In genomic region chr11:5684283-5684682, GRCm38 (mm10) we compare ENCODE assay signal across 26 mouse cellular contexts. TPM values are rescaled to one million over a fixed set of nuclear protein-coding genes. Genes with fewer than 3 reads are reported as not detected.
DNase-seq lines count a peak whose midpoint lies in the region; ATAC-seq lines count a peak whose summit lies in the region.
"Had no signal": no experiment of that assay in that cellular context is flagged by ENCODE, and none has a peak within 500 bp of the region (broad histone marks: within the 10 kb centered on the region; RNA-seq: fewer than 3 reads in every experiment).

No protein-coding gene starts in this region.

- H3K36me3 ChIP-seq in embryonic facial prominence, embryonic 10.5 days (replicated peaks) = no peaks in the 10 kb centered on the region
- H3K36me3 ChIP-seq: forebrain, embryonic 12.5 days; heart, embryonic 12.5 days; kidney, embryonic 15.5 days; midbrain, embryonic 12.5 days had no signal

- peaks cover 15% of the 10 kb centered on the region for H3K4me1 ChIP-seq in embryonic facial prominence, embryonic 10.5 days
- H3K4me1 ChIP-seq: forebrain, embryonic 12.5 days; heart, embryonic 12.5 days; kidney, embryonic 15.5 days; midbrain, embryonic 12.5 days had no signal

- H3K27me3 ChIP-seq in embryonic facial prominence, embryonic 10.5 days (replicated peaks; ENCODE audit: low read depth, poor library complexity, severe bottlenecking) = no peaks in the 10 kb centered on the region
- H3K27me3 ChIP-seq: forebrain, embryonic 12.5 days; heart, embryonic 12.5 days; kidney, embryonic 15.5 days; midbrain, embryonic 12.5 days had no signal

- H3K27ac ChIP-seq in embryonic facial prominence, embryonic 10.5 days (replicated peaks) = no peak overlapping the region
- H3K27ac ChIP-seq: forebrain, embryonic 12.5 days; heart, adult 2 months; hindbrain, embryonic 14.5 days; kidney, embryonic 15.5 days; left cerebral cortex, adult 2 months; midbrain, embryonic 12.5 days; stomach, postnatal 0 days had no signal

- peak; percentile 10 for DNase-seq in embryo, embryonic 11 days
- no peak for DNase-seq in embryo, embryonic 10 days (ENCODE audit: low spot score)
- peak; percentile 20 for DNase-seq in thymus, postnatal 0 days (ENCODE audit: low spot score)
- DNase-seq in thymus, postnatal 25 days = no peak
- peak; percentile 17 for DNase-seq in embryonic facial prominence, embryonic 10.5 days (ENCODE audit: low spot score)
- DNase-seq in kidney, adult 8-10 months = no peak
- DNase-seq in spleen, adult 12 weeks (ENCODE audit: low spot score) = no peak
- DNase-seq: adrenal gland, adult 8-10 months; cerebellum, adult 2 months; cerebellum, postnatal 25 days; forebrain, postnatal 0 days; heart, adult 2 months; heart, postnatal 4 days; kidney, postnatal 25 days; thymus, adult 18-20 months had no signal

- H3K4me3 ChIP-seq in embryonic facial prominence, embryonic 10.5 days = no peak overlapping the region
- H3K4me3 ChIP-seq: erythroblast, embryonic 14.5 days; forebrain, embryonic 12.5 days; heart, adult 2 months; heart, embryonic 12.5 days; kidney, embryonic 15.5 days; left cerebral cortex, adult 2 months; midbrain, embryonic 12.5 days had no signal

- no peaks in the 10 kb centered on the region for H3K9me3 ChIP-seq in embryonic facial prominence, embryonic 10.5 days
- H3K9me3 ChIP-seq: forebrain, embryonic 12.5 days; heart, embryonic 12.5 days; kidney, embryonic 15.5 days; midbrain, embryonic 12.5 days had no signal

- WGBS in embryonic facial prominence, embryonic 10.5 days = 33% methylated on average over 7 of the region's 7 CpGs

- peak; percentile 58 for ATAC-seq in megakaryocyte progenitor cell, adult 5-6 weeks (replicated peaks; ENCODE audit: poor library complexity)
- ATAC-seq: activated CD4-positive, CD25-positive, alpha-beta regulatory T cell, adult 4 months; forebrain, postnatal 0 days; intestine, postnatal 0 days had no signal

RNA-seq across cellular contexts. Expression of gene Mrps24, which starts 31.2 kb away (rescaled TPM):
- polyA plus RNA-seq in thymus, postnatal 0 days (2015; fragmentation: Nextera tagmentation; extraction: Ambion mirVana) = 249 and 266 TPM in 2 replicates
- 154 and 156 TPM in 2 replicates for polyA plus RNA-seq in embryonic facial prominence, embryonic 10.5 days (2016; fragmentation: Nextera tagmentation; extraction: Ambion mirVana)
- 85.7 and 101 TPM in 2 replicates for total RNA-seq in megakaryocyte progenitor cell, adult 5-6 weeks (2015)
- 42.5 and 58.5 TPM in 2 replicates for total RNA-seq in megakaryocyte progenitor cell, adult 5-6 weeks (2017)

Comparison
In these comparisons a context has a peak if more than half of its experiments do, and no peak if none do; other contexts are left out.
1. DNase-seq: peak in embryo, embryonic 11 days (single experiment), thymus, postnatal 0 days (single experiment) and embryonic facial prominence, embryonic 10.5 days (single experiment); none in embryo, embryonic 10 days (single experiment), thymus, postnatal 25 days (single experiment), kidney, adult 8-10 months (0 of 2) and spleen, adult 12 weeks (single experiment).